Mouse (Mus musculus): Measurements from ENCODE around the gene Cds1. TPM values are rescaled to one million over a fixed set of nuclear protein-coding genes. Genes with fewer than 3 reads are reported as not detected.

The Cds1 gene
- polyA plus RNA-seq, 1 experiment = 7.8 TPM

GRCm38 (mm10) chr5:101744886-101745285, 20.0 kb upstream of the Cds1 start:
- no peak for DNase-seq (ENCODE audit: low read depth)
- TF ChIP-seq POLR2A (IDR thresholded peaks at IDR 0.05; ENCODE audit: borderline replicate concordance, extremely low read depth, insufficient read depth, insufficient read length, poor library complexity, severe bottlenecking) = no peak
- no peak for TF ChIP-seq CTCF (IDR thresholded peaks at IDR 0.05; ENCODE audit: borderline replicate concordance, extremely low read depth, insufficient read depth, insufficient read length)

GRCm38 (mm10) chr5:101753680-101754079, 11.2 kb upstream of the Cds1 start:
- no peak for DNase-seq (ENCODE audit: low read depth)
- no peak for TF ChIP-seq POLR2A (IDR thresholded peaks at IDR 0.05; ENCODE audit: borderline replicate concordance, extremely low read depth, insufficient read depth, insufficient read length, poor library complexity, severe bottlenecking)
- TF ChIP-seq CTCF (IDR thresholded peaks at IDR 0.05; ENCODE audit: borderline replicate concordance, extremely low read depth, insufficient read depth, insufficient read length) = no peak

GRCm38 (mm10) chr5:101757669-101758068, 7.3 kb upstream of the Cds1 start:
- DNase-seq (ENCODE audit: low read depth) = no peak
- no peak for TF ChIP-seq CTCF (IDR thresholded peaks at IDR 0.05; ENCODE audit: borderline replicate concordance, extremely low read depth, insufficient read depth, insufficient read length)
- no peak for TF ChIP-seq POLR2A (IDR thresholded peaks at IDR 0.05; ENCODE audit: borderline replicate concordance, extremely low read depth, insufficient read depth, insufficient read length, poor library complexity, severe bottlenecking)

GRCm38 (mm10) chr5:101761685-101762084, 3.2 kb upstream of the Cds1 start:
- no peak for DNase-seq (ENCODE audit: low read depth)

GRCm38 (mm10) chr5:101763571-101763970, 1.4 kb upstream of the Cds1 start:
- no peak for TF ChIP-seq CTCF (IDR thresholded peaks at IDR 0.05; ENCODE audit: borderline replicate concordance, extremely low read depth, insufficient read depth, insufficient read length)
- no peak for TF ChIP-seq POLR2A (IDR thresholded peaks at IDR 0.05; ENCODE audit: borderline replicate concordance, extremely low read depth, insufficient read depth, insufficient read length, poor library complexity, severe bottlenecking)
- DNase-seq (ENCODE audit: low read depth) = no peak

More at GRCm38 (mm10) chr5:101761685-101762084, 3.2 kb upstream of the Cds1 start:
- no peak for TF ChIP-seq POLR2A (IDR thresholded peaks at IDR 0.05; ENCODE audit: borderline replicate concordance, extremely low read depth, insufficient read depth, insufficient read length, poor library complexity, severe bottlenecking)
- TF ChIP-seq CTCF (IDR thresholded peaks at IDR 0.05; ENCODE audit: borderline replicate concordance, extremely low read depth, insufficient read depth, insufficient read length) = no peak

- TF ChIP-seq CTCF (IDR thresholded peaks at IDR 0.05; ENCODE audit: borderline replicate concordance, extremely low read depth, insufficient read depth, insufficient read length) = no peak
- no peak for TF ChIP-seq POLR2A (IDR thresholded peaks at IDR 0.05; ENCODE audit: borderline replicate concordance, extremely low read depth, insufficient read depth, insufficient read length, poor library complexity, severe bottlenecking)
- peak; percentile 31 for DNase-seq (ENCODE audit: low read depth)
These were observed 516 bp downstream of the Cds1 start for GRCm38 (mm10) chr5:101765390-101765901.

- DNase-seq (ENCODE audit: low read depth) = no peak
- no peak for TF ChIP-seq POLR2A (IDR thresholded peaks at IDR 0.05; ENCODE audit: borderline replicate concordance, extremely low read depth, insufficient read depth, insufficient read length, poor library complexity, severe bottlenecking)
- TF ChIP-seq CTCF (IDR thresholded peaks at IDR 0.05; ENCODE audit: borderline replicate concordance, extremely low read depth, insufficient read depth, insufficient read length) = no peak
These were observed 1.3 kb downstream of the Cds1 start for GRCm38 (mm10) chr5:101766248-101766647.

- TF ChIP-seq CTCF (IDR thresholded peaks at IDR 0.05; ENCODE audit: borderline replicate concordance, extremely low read depth, insufficient read depth, insufficient read length) (no peak), POLR2A (IDR thresholded peaks at IDR 0.05; ENCODE audit: borderline replicate concordance, extremely low read depth, insufficient read depth, insufficient read length, poor library complexity, severe bottlenecking) (no peak)
- no peak for DNase-seq (ENCODE audit: low read depth)
These were observed 2.2 kb downstream of the Cds1 start for GRCm38 (mm10) chr5:101767086-101767485.

GRCm38 (mm10) chr5:101767486-101767885, 2.6 kb downstream of the Cds1 start:
- no peak for TF ChIP-seq CTCF (IDR thresholded peaks at IDR 0.05; ENCODE audit: borderline replicate concordance, extremely low read depth, insufficient read depth, insufficient read length)
- TF ChIP-seq POLR2A (IDR thresholded peaks at IDR 0.05; ENCODE audit: borderline replicate concordance, extremely low read depth, insufficient read depth, insufficient read length, poor library complexity, severe bottlenecking) = no peak

GRCm38 (mm10) chr5:101768558-101768957, 3.6 kb downstream of the Cds1 start:
- TF ChIP-seq POLR2A (IDR thresholded peaks at IDR 0.05; ENCODE audit: borderline replicate concordance, extremely low read depth, insufficient read depth, insufficient read length, poor library complexity, severe bottlenecking) (no peak), CTCF (IDR thresholded peaks at IDR 0.05; ENCODE audit: borderline replicate concordance, extremely low read depth, insufficient read depth, insufficient read length) (no peak)
- DNase-seq (ENCODE audit: low read depth) = no peak

More at GRCm38 (mm10) chr5:101767486-101767885, 2.6 kb downstream of the Cds1 start:
- DNase-seq (ENCODE audit: low read depth) = no peak

GRCm38 (mm10) chr5:101772621-101773020, 7.7 kb downstream of the Cds1 start:
- no peak for DNase-seq (ENCODE audit: low read depth)
- TF ChIP-seq CTCF (IDR thresholded peaks at IDR 0.05; ENCODE audit: borderline replicate concordance, extremely low read depth, insufficient read depth, insufficient read length) (no peak), POLR2A (IDR thresholded peaks at IDR 0.05; ENCODE audit: borderline replicate concordance, extremely low read depth, insufficient read depth, insufficient read length, poor library complexity, severe bottlenecking) (no peak)

- TF ChIP-seq CTCF (IDR thresholded peaks at IDR 0.05; ENCODE audit: borderline replicate concordance, extremely low read depth, insufficient read depth, insufficient read length) = no peak
- TF ChIP-seq POLR2A (IDR thresholded peaks at IDR 0.05; ENCODE audit: borderline replicate concordance, extremely low read depth, insufficient read depth, insufficient read length, poor library complexity, severe bottlenecking) = no peak
- DNase-seq (ENCODE audit: low read depth) = no peak
These were observed 10.3 kb downstream of the Cds1 start for GRCm38 (mm10) chr5:101775262-101775661.
